Mouse (Mus musculus) heart, embryonic 11.5 days (tissue): ENCODE measurements around the gene AC131692.1. TPM values are rescaled to one million over a fixed set of nuclear protein-coding genes. Genes with fewer than 3 reads are reported as not detected.
A peak's percentile ranks its signal among the peaks of the same experiment; 100 is the strongest.

ENCODE experiments used
- ATAC-seq: fragments of 200-750 bp; cut with Nextera tagmentation; replicated peaks from 2 replicates; pipeline ENCODE4 v1.8.0; 2017; ENCODE audit warnings: moderate library complexity; ENCODE audit not compliant: insufficient number of reproducible peaks, low FRiP score, low TSS enrichment
- H3K27ac ChIP-seq: fragments of 300-500 bp; sonication (generic); 2 replicates; pipeline ENCODE4 v1.5.1; 2014; ENCODE audit warnings: mild to moderate bottlenecking, low read depth, low read length
- H3K27me3 ChIP-seq: fragments of 300-500 bp; sonication (generic); 2 replicates; pipeline ENCODE4 v1.6.1; 2014; ENCODE audit warnings: mild to moderate bottlenecking, low read length, mixed read lengths; ENCODE audit not compliant: control insufficient read depth, insufficient read depth
- H3K36me3 ChIP-seq: fragments of 300-500 bp; sonication (generic); 2 replicates; pipeline ENCODE4 v1.6.1; 2014; ENCODE audit warnings: mild to moderate bottlenecking, low read length, moderate library complexity, mixed read lengths; ENCODE audit not compliant: control insufficient read depth, insufficient read depth
- H3K4me1 ChIP-seq: fragments of 300-500 bp; sonication (generic); 2 replicates; pipeline ENCODE4 v1.6.1; 2014; ENCODE audit warnings: low read length; ENCODE audit not compliant: control insufficient read depth, insufficient read depth
- H3K4me2 ChIP-seq: fragments of 300-500 bp; sonication (generic); 2 replicates; pipeline ENCODE4 v1.6.1; 2014; ENCODE audit warnings: mild to moderate bottlenecking, moderate library complexity
- H3K4me3 ChIP-seq: fragments of 300-500 bp; sonication (generic); 2 replicates; pipeline ENCODE4 v1.5.1; 2014; ENCODE audit warnings: low read depth, low read length
- H3K9ac ChIP-seq: fragments of 300-500 bp; sonication (generic); 2 replicates; pipeline ENCODE4 v1.6.1; 2014; ENCODE audit warnings: mild to moderate bottlenecking, low read depth, low read length, moderate library complexity
- H3K9me3 ChIP-seq: fragments of 300-500 bp; sonication (generic); replicated peaks from 2 replicates; pipeline ENCODE4 v1.6.1; 2016; ENCODE audit warnings: low read length; ENCODE audit not compliant: control insufficient read depth
- WGBS: fragments of 180-500 bp; shearing (Covaris S2); extraction: QIAGEN DNeasy Blood & Tissue Kit; methylation state at CpG from one replicate; pipeline ENCODE4 v1.1.7; 2014; ENCODE audit not compliant: insufficient replicate concordance; 5-methylcytosine and 5-hydroxymethylcytosine counted together
- polyA plus RNA-seq: library from polyadenylated mRNA; unstranded; fragments of >200 nt; fragmentation: Nextera tagmentation; extraction: Ambion mirVana; gene quantifications from 2 replicates; pipeline ENCODE4 v1.2.1, GENCODE M21; 2014

Gene AC131692.1
- polyA plus RNA-seq, result 0.48 and 1.0 TPM in 2 replicates

DNA sequence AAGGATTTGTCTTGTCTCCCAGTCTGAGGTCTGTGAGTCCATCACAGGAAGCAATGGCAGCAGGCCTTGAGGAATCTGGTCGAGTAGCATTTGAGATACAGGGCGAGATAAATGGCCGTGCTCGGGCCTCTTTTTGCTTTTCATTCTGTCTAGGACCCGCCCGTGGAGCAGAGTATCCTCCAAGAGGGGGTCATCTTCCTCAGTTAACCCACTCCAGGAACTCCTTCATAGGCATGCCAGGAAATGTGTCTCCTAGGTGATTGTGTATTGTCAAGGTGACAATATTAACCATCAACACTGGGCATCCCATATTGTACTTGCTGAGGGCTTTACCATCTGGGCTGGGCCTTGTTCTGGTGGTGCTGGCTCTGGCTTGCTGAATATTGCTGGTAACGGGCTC lies at the start of gene AC131692.1:
TSS of gene AC131692.1 (plus strand) at position 301 of the 400 bp plus-strand sequence.
- H3K36me3 ChIP-seq, result peaks cover 19% of the 10 kb centered on the region
- H3K9me3 ChIP-seq, result no peaks in the 10 kb centered on the region
- H3K4me3 ChIP-seq, result no peak within 1 kb of the TSS
- no peak for ATAC-seq
- WGBS, result 91% methylated on average over 7 of the region's 7 CpGs
- H3K9ac ChIP-seq, result no peak within 1 kb of the TSS
- no peaks in the 10 kb centered on the region for H3K27me3 ChIP-seq
- H3K4me1 ChIP-seq, result no peaks in the 10 kb centered on the region
- H3K4me2 ChIP-seq, result no peak within 1 kb of the TSS
- H3K27ac ChIP-seq, result no peak within 1 kb of the TSS

DNA sequence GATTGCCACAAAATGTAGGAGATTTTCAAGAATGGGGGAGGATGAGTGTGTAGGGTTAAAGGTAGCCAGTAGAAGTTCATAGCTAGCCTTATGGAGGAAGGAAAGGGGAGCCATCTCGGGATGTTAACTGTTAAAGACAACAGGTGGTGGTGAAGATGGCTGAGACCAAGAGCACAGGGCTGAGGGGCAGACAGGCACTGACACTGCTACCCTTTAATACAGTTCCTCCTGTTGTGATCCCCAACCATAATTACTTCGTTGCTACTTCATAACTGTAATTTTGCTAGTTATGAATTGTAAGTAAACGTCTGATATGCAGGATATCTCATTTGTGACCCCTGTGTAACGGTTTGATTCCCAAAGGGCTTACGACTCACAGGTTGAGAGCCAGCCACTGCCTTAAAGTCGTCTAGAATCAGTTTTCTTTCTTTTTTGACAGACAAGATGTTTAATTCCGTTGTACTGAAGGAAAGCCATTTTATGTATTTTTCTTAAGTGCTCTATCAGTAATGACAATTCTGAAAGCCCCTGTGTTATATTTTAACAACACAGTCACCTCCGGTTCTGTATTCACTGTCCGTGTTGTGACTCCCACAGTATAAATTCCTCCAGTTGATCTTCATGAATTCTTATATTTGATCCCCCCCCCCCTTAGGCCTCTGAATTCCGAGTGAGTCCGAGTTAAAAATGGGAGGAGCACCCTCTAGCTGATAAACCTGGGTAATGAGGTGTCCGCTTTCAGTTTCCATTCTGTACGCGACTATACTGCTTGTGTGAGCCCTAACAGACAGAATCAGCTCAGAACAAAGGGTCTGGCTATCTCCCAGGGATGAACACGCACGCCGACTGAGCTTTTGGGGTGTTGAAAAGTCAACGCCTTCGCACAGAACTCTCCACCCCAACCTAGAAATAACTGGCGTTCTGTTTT lies 48.6 kb upstream of the AC131692.1 start:
- Histone ChIP-seq H3K9me3 (no peaks in the 10 kb centered on the region), H3K36me3 (peaks cover 22% of the 10 kb centered on the region), H3K27ac (peak overlapping the region; percentile 98), H3K4me1 (peaks cover 16% of the 10 kb centered on the region), H3K27me3 (no peaks in the 10 kb centered on the region), H3K9ac (peak overlapping the region; percentile 94), H3K4me3 (peak overlapping the region; percentile 82), H3K4me2 (peak overlapping the region; percentile 97)
- no peak for ATAC-seq
- 18% methylated on average over 20 of the region's 20 CpGs for WGBS

- H3K4me2 ChIP-seq, result peak within 1 kb of the TSS; percentile 97
- peaks cover 31% of the 10 kb centered on the region for H3K36me3 ChIP-seq
- WGBS, result under 1% methylated on average over 65 of the region's 65 CpGs
- peak within 1 kb of the TSS; percentile 94 for H3K9ac ChIP-seq
- peak; percentile 84 for ATAC-seq
- H3K4me1 ChIP-seq, result peaks cover 16% of the 10 kb centered on the region
- H3K4me3 ChIP-seq, result peak within 1 kb of the TSS; percentile 82
- H3K9me3 ChIP-seq, result no peaks in the 10 kb centered on the region
- H3K27ac ChIP-seq, result peak within 1 kb of the TSS; percentile 98
- H3K27me3 ChIP-seq, result no peaks in the 10 kb centered on the region
Observed at GRCm38 (mm10) chr19:6046294-6047153, 47.7 kb upstream of the AC131692.1 start, which contains the start of gene Syvn1. Syvn1 (plus strand) TSS chr19:6046576.

- Histone ChIP-seq H3K4me3 (peak overlapping the region; percentile 82), H3K4me1 (peaks cover 16% of the 10 kb centered on the region), H3K27me3 (no peaks in the 10 kb centered on the region), H3K9ac (peak overlapping the region; percentile 94), H3K36me3 (peaks cover 36% of the 10 kb centered on the region), H3K4me2 (peak overlapping the region; percentile 97), H3K9me3 (no peaks in the 10 kb centered on the region), H3K27ac (peak overlapping the region; percentile 98)
- peak; percentile 31; the same call in 1 of the 2 replicates for ATAC-seq
- WGBS, result 2% methylated on average over 44 of the region's 44 CpGs
Observed at GRCm38 (mm10) chr19:6047154-6047898, 46.9 kb upstream of the AC131692.1 start.

GRCm38 (mm10) chr19:6047899-6048166 lies 46.4 kb upstream of the AC131692.1 start:
- Histone ChIP-seq H3K27ac (no peak overlapping the region), H3K4me2 (peak overlapping the region; percentile 97), H3K27me3 (no peaks in the 10 kb centered on the region), H3K4me3 (peak overlapping the region; percentile 82), H3K9ac (peak overlapping the region; percentile 94), H3K36me3 (peaks cover 41% of the 10 kb centered on the region), H3K4me1 (peaks cover 16% of the 10 kb centered on the region), H3K9me3 (no peaks in the 10 kb centered on the region)
- ATAC-seq, result no peak
- WGBS, result 82% methylated on average over 8 of the region's 8 CpGs

GRCm38 (mm10) chr19:6048681-6049410 lies 45.4 kb upstream of the AC131692.1 start:
- Histone ChIP-seq H3K4me1 (peaks cover 16% of the 10 kb centered on the region), H3K4me2 (no peak overlapping the region), H3K9ac (peak overlapping the region; percentile 3; the same call in 1 of the 2 replicates), H3K27me3 (no peaks in the 10 kb centered on the region), H3K9me3 (no peaks in the 10 kb centered on the region), H3K27ac (no peak overlapping the region), H3K4me3 (no peak overlapping the region), H3K36me3 (peaks cover 47% of the 10 kb centered on the region)
- no peak for ATAC-seq
- 79% methylated on average over 11 of the region's 11 CpGs for WGBS

DNA sequence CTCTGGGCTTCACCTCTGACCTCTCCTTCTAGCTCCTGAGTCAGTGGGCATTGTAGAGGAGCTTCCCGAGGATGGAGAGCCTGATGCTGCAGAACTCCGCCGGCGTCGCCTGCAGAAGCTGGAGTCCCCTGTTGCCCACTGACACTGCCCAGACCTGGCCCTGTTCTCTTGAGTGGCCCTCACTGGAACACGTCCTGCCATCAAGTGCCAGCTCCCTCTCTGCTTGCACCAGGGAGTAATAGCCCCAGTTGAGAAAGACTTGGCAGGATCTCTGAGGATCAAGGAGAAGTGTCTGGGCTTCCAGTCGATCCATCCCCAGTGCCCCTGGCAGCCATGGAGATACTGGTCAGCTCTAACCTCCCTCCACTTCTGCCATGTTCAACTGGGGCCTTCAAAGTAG lies 41.7 kb upstream of the AC131692.1 start:
- peaks cover 16% of the 10 kb centered on the region for H3K4me1 ChIP-seq
- H3K9me3 ChIP-seq, result no peaks in the 10 kb centered on the region
- peaks cover 57% of the 10 kb centered on the region for H3K36me3 ChIP-seq
- no peak overlapping the region for H3K4me3 ChIP-seq
- WGBS, result 85% methylated on average over 7 of the region's 7 CpGs
- H3K9ac ChIP-seq, result no peak overlapping the region
- H3K4me2 ChIP-seq, result no peak overlapping the region
- no peaks in the 10 kb centered on the region for H3K27me3 ChIP-seq
- H3K27ac ChIP-seq, result no peak overlapping the region
- no peak for ATAC-seq
